Mouse (Mus musculus) heart, embryonic 14.5 days (tissue): Measurements from ENCODE around the gene Ildr2. TPM values are rescaled to one million over a fixed set of nuclear protein-coding genes. Genes with fewer than 3 reads are reported as not detected.

Experiments
- ATAC-seq: fragments of 200-750 bp; cut with Nextera tagmentation; 2 replicates; pipeline ENCODE4 v1.8.0; 2017; ENCODE audit warnings: low read depth, moderate TSS enrichment; ENCODE audit not compliant: insufficient number of reproducible peaks, insufficient read depth, low FRiP score
- H3K27ac ChIP-seq, 2 experiments: fragments of 200-500 bp in 1 of 2; fragments of 300-500 bp in 1 of 2; sonication (generic) in 1 of 2; replicated peaks in 1 of 2; 2 replicates each; pipeline ENCODE4 v1.5.1; 2012 to 2014; ENCODE audit warnings: low read depth in 2 of 2, low read length in 2 of 2, control low read depth in 1 of 2, mild to moderate bottlenecking in 1 of 2, mixed read lengths in 1 of 2; ENCODE audit not compliant: control insufficient read depth in 1 of 2, insufficient read depth in 1 of 2
- H3K27me3 ChIP-seq: fragments of 300-500 bp; sonication (generic); 2 replicates; pipeline ENCODE4 v1.6.1; 2014; ENCODE audit warnings: mild to moderate bottlenecking, low read length, control low read depth; ENCODE audit not compliant: control insufficient read depth, insufficient read depth
- H3K36me3 ChIP-seq: fragments of 300-500 bp; sonication (generic); 2 replicates; pipeline ENCODE4 v1.6.1; 2014; ENCODE audit warnings: mild to moderate bottlenecking, control low read depth, low read length, mixed read lengths; ENCODE audit not compliant: control insufficient read depth, insufficient read depth
- H3K4me1 ChIP-seq, 2 experiments: fragments of 200-500 bp in 1 of 2; fragments of 300-500 bp in 1 of 2; sonication (generic) in 1 of 2; 2 replicates each; pipeline ENCODE4 v1.6.1; 2012 to 2014; ENCODE audit warnings: low read length in 2 of 2, control low read depth in 1 of 2, mixed read lengths in 1 of 2; ENCODE audit not compliant: control insufficient read depth in 2 of 2, insufficient read depth in 2 of 2
- H3K4me2 ChIP-seq: fragments of 300-500 bp; sonication (generic); 2 replicates; pipeline ENCODE4 v1.6.1; 2014; ENCODE audit warnings: mild to moderate bottlenecking, low read length
- H3K4me3 ChIP-seq, 2 experiments: fragments of 200-500 bp in 1 of 2; fragments of 300-500 bp in 1 of 2; sonication (generic) in 1 of 2; 2 replicates each; pipeline ENCODE4 v1.5.1; 2012 to 2014; ENCODE audit warnings: low read length in 2 of 2, mild to moderate bottlenecking in 2 of 2, control low read depth in 1 of 2, low read depth in 1 of 2, moderate library complexity in 1 of 2; ENCODE audit not compliant: control insufficient read depth in 1 of 2, insufficient read depth in 1 of 2
- H3K9ac ChIP-seq: fragments of 300-500 bp; sonication (generic); 2 replicates; pipeline ENCODE4 v1.6.1; 2014; ENCODE audit warnings: mild to moderate bottlenecking, low read length
- H3K9me3 ChIP-seq: fragments of 300-500 bp; sonication (generic); 2 replicates; pipeline ENCODE4 v1.6.1; 2016; ENCODE audit warnings: low read length, control low read depth; ENCODE audit not compliant: control insufficient read depth
- WGBS: fragments of 180-500 bp; shearing (Covaris S2); extraction: QIAGEN DNeasy Blood & Tissue Kit; methylation state at CpG from one replicate; pipeline ENCODE4 v1.1.7; 2014; 5-methylcytosine and 5-hydroxymethylcytosine counted together
- polyA plus RNA-seq: library from polyadenylated mRNA; unstranded; fragments of >200 nt; fragmentation: Nextera tagmentation; extraction: Ambion mirVana; gene quantifications from 2 replicates; pipeline ENCODE4 v1.2.1, GENCODE M21; 2014

Gene Ildr2
- polyA plus RNA-seq, 1 experiment from 2014 or later: 1.5 TPM

GRCm38 (mm10) chr1:166360157-166360855 is 106.4 kb downstream of the Ildr2 start:
- H3K27ac ChIP-seq: no peak overlapping the region
- 24% methylated on average over 14 of the region's 14 CpGs for WGBS
- no peaks in the 10 kb centered on the region for H3K9me3 ChIP-seq
- H3K4me3 ChIP-seq: no peak overlapping the region
- no peak overlapping the region for H3K4me2 ChIP-seq
- no peaks in the 10 kb centered on the region for H3K4me1 ChIP-seq
- ATAC-seq: no peak
- H3K9ac ChIP-seq: no peak overlapping the region
- no peaks in the 10 kb centered on the region for H3K36me3 ChIP-seq
- no peaks in the 10 kb centered on the region for H3K27me3 ChIP-seq

GRCm38 (mm10) chr1:166360896-166361295 is 107.0 kb downstream of the Ildr2 start:
- H3K4me3 ChIP-seq: no peak overlapping the region
- no peaks in the 10 kb centered on the region for H3K36me3 ChIP-seq
- H3K27ac ChIP-seq: no peak overlapping the region
- no peaks in the 10 kb centered on the region for H3K4me1 ChIP-seq
- no peak for ATAC-seq
- no peak overlapping the region for H3K4me2 ChIP-seq
- no peak overlapping the region for H3K9ac ChIP-seq
- H3K27me3 ChIP-seq: no peaks in the 10 kb centered on the region
- no peaks in the 10 kb centered on the region for H3K9me3 ChIP-seq
- WGBS: 75% methylated on average over 5 of the region's 5 CpGs

- H3K27me3 ChIP-seq: no peaks in the 10 kb centered on the region
- H3K36me3 ChIP-seq: no peaks in the 10 kb centered on the region
- H3K9ac ChIP-seq: no peak overlapping the region
- no peak for ATAC-seq
- H3K4me1 ChIP-seq: no peaks in the 10 kb centered on the region
- WGBS: 63% methylated on average over 3 of the region's 3 CpGs
- H3K4me2 ChIP-seq: no peak overlapping the region
- H3K27ac ChIP-seq: no peak overlapping the region
- H3K9me3 ChIP-seq: no peaks in the 10 kb centered on the region
- H3K4me3 ChIP-seq: no peak overlapping the region
Observed at GRCm38 (mm10) chr1:166361842-166362241, 107.9 kb downstream of the Ildr2 start.

- Histone ChIP-seq H3K9ac (no peak overlapping the region), H3K27me3 (no peaks in the 10 kb centered on the region), H3K9me3 (no peaks in the 10 kb centered on the region), H3K36me3 (no peaks in the 10 kb centered on the region), H3K4me3 (no peak overlapping the region), H3K4me2 (no peak overlapping the region), H3K4me1 (no peaks in the 10 kb centered on the region), H3K27ac (no peak overlapping the region)
- ATAC-seq: no peak
- WGBS: 81% methylated on average over 3 of the region's 3 CpGs
Observed at GRCm38 (mm10) chr1:166362659-166363058, 108.7 kb downstream of the Ildr2 start.

- no peaks in the 10 kb centered on the region for H3K9me3 ChIP-seq
- H3K27me3 ChIP-seq: no peaks in the 10 kb centered on the region
- H3K4me1 ChIP-seq: no peaks in the 10 kb centered on the region
- no peak overlapping the region for H3K9ac ChIP-seq
- no peak for ATAC-seq
- no peaks in the 10 kb centered on the region for H3K36me3 ChIP-seq
- no peak overlapping the region for H3K4me3 ChIP-seq
- H3K27ac ChIP-seq: no peak overlapping the region
- H3K4me2 ChIP-seq: no peak overlapping the region
Observed at GRCm38 (mm10) chr1:166363122-166363521, 109.2 kb downstream of the Ildr2 start.

Other genes starting within 250 kb of the Ildr2 start
- gene Dusp27, start 126.2 kb upstream of the Ildr2 start, polyA plus RNA-seq: 41.1 and 43.3 TPM in 2 replicates
- 0.18 TPM in 1 of 2 replicates, not detected in the other for gene Gpa33, start 123.9 kb upstream of the Ildr2 start, polyA plus RNA-seq
- gene Mael, start 15.4 kb upstream of the Ildr2 start, polyA plus RNA-seq: 0.12 TPM in 1 of 2 replicates, not detected in the other
- 33.3 and 34.7 TPM in 2 replicates for gene Tada1, start 125.0 kb downstream of the Ildr2 start, polyA plus RNA-seq
- 12.4 and 13.5 TPM in 2 replicates for gene Pogk, start 155.7 kb downstream of the Ildr2 start, polyA plus RNA-seq
- not detected in 2 replicates for gene Gm4846, start 243.4 kb downstream of the Ildr2 start, polyA plus RNA-seq